Mouse (Mus musculus): ENCODE results near the gene Dock4. TPM values are rescaled to one million over a fixed set of nuclear protein-coding genes. Genes with fewer than 3 reads are reported as not detected.

The Dock4 gene
- total and polyA plus RNA-seq, 3 experiments = 0.26 to 0.67 (median 0.38) TPM

- Histone ChIP-seq H3K9me3 (replicated peaks; ENCODE audit: low read length) (no peaks in the 10 kb centered on the region), H3K27ac (ENCODE audit: insufficient read depth, low read depth) (no peak overlapping the region), H3K79me2 (replicated peaks; ENCODE audit: control insufficient read depth, extremely low read depth, insufficient read depth, poor library complexity, severe bottlenecking) (no peaks in the 10 kb centered on the region; the same call in 1 of the 2 replicates), H3K36me3 (replicated peaks in 1 of 2; ENCODE audit: control insufficient read depth in 1 of 2, insufficient read depth in 1 of 2, low read length in 1 of 2) (no peaks in the 10 kb centered on the region), H3K4me2 (ENCODE audit: insufficient read depth, low read depth, poor library complexity, severe bottlenecking) (no peak overlapping the region), H3K4me3 (replicated peaks in 1 of 3; ENCODE audit: low read depth in 2 of 3, low read length in 2 of 3, poor library complexity in 1 of 3) (no peak overlapping the region), H3K27me3 (replicated peaks) (no peaks in the 10 kb centered on the region), H3K4me1 (ENCODE audit: control insufficient read depth in 1 of 2, insufficient read depth in 2 of 2) (peaks cover 0 to 8% of the 10 kb centered on the region in 2 experiments; a peak in 1 of 4 replicates), H3K9ac (ENCODE audit: insufficient read depth, low read depth) (no peak overlapping the region)
- TF ChIP-seq POLR2A (IDR thresholded peaks at IDR 0.05; ENCODE audit: low read depth, low read length) (no peak), ZMIZ1 (IDR thresholded peaks at IDR 0.05; ENCODE audit: low read depth, low read length) (no peak), IRF4 (IDR thresholded peaks at IDR 0.05; ENCODE audit: low read depth, low read length) (no peak), RAD21 (IDR thresholded peaks at IDR 0.05; ENCODE audit: low read depth, low read length) (no peak), KAT2A (IDR thresholded peaks at IDR 0.05; ENCODE audit: insufficient replicate concordance, low read length) (no peak), POLR2AphosphoS2 (IDR thresholded peaks at IDR 0.05; ENCODE audit: low read depth, low read length) (no peak), ZC3H11A (IDR thresholded peaks at IDR 0.05; ENCODE audit: low read depth, low read length) (no peak), TCF12 (IDR thresholded peaks at IDR 0.05; ENCODE audit: low read depth, low read length) (no peak), UBTF (IDR thresholded peaks at IDR 0.05; ENCODE audit: low read depth, low read length) (no peak), MAFK (IDR thresholded peaks at IDR 0.05; ENCODE audit: insufficient replicate concordance, low read length) (no peak)
- DNase-seq (ENCODE audit: extremely low read depth) = no peak
- in situ Hi-C loops (cut with MboI; ENCODE audit: low pct_ligation_motif_present, low pct_unique_long_range_greater_than_20kb, low sequenced_read_pairs) (no loop called here), dilution Hi-C loops (cut with MboI; ENCODE audit: extremely low pct_ligation_motif_present, extremely low pct_unique_long_range_greater_than_20kb, low sequenced_read_pairs) (no loop called here)
Measured at GRCm38 (mm10) chr12:40622926-40623325, 177.2 kb downstream of the Dock4 start.

DNA sequence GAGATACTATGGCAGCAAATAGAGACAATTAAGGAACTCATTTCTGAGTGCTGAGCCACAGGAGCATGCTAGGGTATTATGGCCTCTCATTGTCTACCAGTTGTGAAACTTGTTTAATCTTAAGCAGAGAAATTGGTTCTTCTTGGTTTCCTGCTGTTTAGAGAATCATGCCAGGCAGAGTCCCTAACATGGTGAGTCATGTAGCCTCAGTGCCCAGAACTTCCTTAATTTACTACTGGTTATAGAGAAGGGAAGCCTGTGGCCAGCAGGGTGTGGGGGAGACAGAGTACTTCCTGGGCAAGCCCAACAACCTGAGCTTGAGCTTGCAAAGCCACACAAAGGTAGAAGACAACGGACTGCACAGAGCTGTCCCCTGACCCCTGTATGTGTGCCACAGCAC is 180.8 kb downstream of the Dock4 start:
- Histone ChIP-seq H3K4me1 (ENCODE audit: control insufficient read depth in 1 of 2, insufficient read depth in 2 of 2) (peaks cover 0 to 8% of the 10 kb centered on the region in 2 experiments; a peak in 1 of 4 replicates), H3K27ac (ENCODE audit: insufficient read depth, low read depth) (no peak overlapping the region), H3K4me2 (ENCODE audit: insufficient read depth, low read depth, poor library complexity, severe bottlenecking) (no peak overlapping the region), H3K79me2 (replicated peaks; ENCODE audit: control insufficient read depth, extremely low read depth, insufficient read depth, poor library complexity, severe bottlenecking) (no peaks in the 10 kb centered on the region; the same call in 1 of the 2 replicates), H3K36me3 (replicated peaks in 1 of 2; ENCODE audit: control insufficient read depth in 1 of 2, insufficient read depth in 1 of 2, low read length in 1 of 2) (no peaks in the 10 kb centered on the region), H3K9me3 (replicated peaks; ENCODE audit: low read length) (no peaks in the 10 kb centered on the region), H3K27me3 (replicated peaks) (no peaks in the 10 kb centered on the region), H3K9ac (ENCODE audit: insufficient read depth, low read depth) (no peak overlapping the region), H3K4me3 (replicated peaks in 1 of 3; ENCODE audit: low read depth in 2 of 3, low read length in 2 of 3, poor library complexity in 1 of 3) (no peak overlapping the region)
- no peak for TF ChIP-seq IRF4 (IDR thresholded peaks at IDR 0.05; ENCODE audit: low read depth, low read length)
- TF ChIP-seq ZMIZ1 (IDR thresholded peaks at IDR 0.05; ENCODE audit: low read depth, low read length) = no peak
- no peak for TF ChIP-seq CHD1 (IDR thresholded peaks at IDR 0.05; ENCODE audit: low read depth, low read length)
- no peak for TF ChIP-seq SIN3A (IDR thresholded peaks at IDR 0.05; ENCODE audit: low read length)
- no peak for TF ChIP-seq ZNF384 (IDR thresholded peaks at IDR 0.05; ENCODE audit: low read depth, low read length)
- TF ChIP-seq GABPA (IDR thresholded peaks at IDR 0.05; ENCODE audit: insufficient replicate concordance, low read depth, low read length) = no peak
- peak; percentile 14 for DNase-seq (ENCODE audit: extremely low read depth)
- dilution Hi-C loops (cut with MboI; ENCODE audit: extremely low pct_ligation_motif_present, extremely low pct_unique_long_range_greater_than_20kb, low sequenced_read_pairs) = no loop called here
- in situ Hi-C loops (cut with MboI; ENCODE audit: low pct_ligation_motif_present, low pct_unique_long_range_greater_than_20kb, low sequenced_read_pairs) = no loop called here

GRCm38 (mm10) chr12:40633242-40633641 is 187.5 kb downstream of the Dock4 start:
- dilution Hi-C loops (cut with MboI; ENCODE audit: extremely low pct_ligation_motif_present, extremely low pct_unique_long_range_greater_than_20kb, low sequenced_read_pairs) (no loop called here), in situ Hi-C loops (cut with MboI; ENCODE audit: low pct_ligation_motif_present, low pct_unique_long_range_greater_than_20kb, low sequenced_read_pairs) (no loop called here)
- H3K9me3 ChIP-seq (replicated peaks; ENCODE audit: low read length) = no peaks in the 10 kb centered on the region
- no peak overlapping the region for H3K27ac ChIP-seq (ENCODE audit: insufficient read depth, low read depth)
- H3K4me2 ChIP-seq (ENCODE audit: insufficient read depth, low read depth, poor library complexity, severe bottlenecking) = no peak overlapping the region
- H3K79me2 ChIP-seq (replicated peaks; ENCODE audit: control insufficient read depth, extremely low read depth, insufficient read depth, poor library complexity, severe bottlenecking) = no peaks in the 10 kb centered on the region
- no peaks in the 10 kb centered on the region for H3K27me3 ChIP-seq (replicated peaks)
- no peak overlapping the region for H3K9ac ChIP-seq (ENCODE audit: insufficient read depth, low read depth)
- TF ChIP-seq NELFE (IDR thresholded peaks at IDR 0.05; ENCODE audit: low read depth, low read length) (no peak), IRF4 (IDR thresholded peaks at IDR 0.05; ENCODE audit: low read depth, low read length) (no peak), MAZ (IDR thresholded peaks at IDR 0.05; ENCODE audit: low read depth, low read length) (no peak), KAT2A (IDR thresholded peaks at IDR 0.05; ENCODE audit: insufficient replicate concordance, low read length) (no peak), CHD2 (IDR thresholded peaks at IDR 0.05; ENCODE audit: low read length) (no peak), CTCF (conservative IDR thresholded peaks at IDR 0.05 in 1 of 2, IDR thresholded peaks at IDR 0.05 in 1 of 2; ENCODE audit: low read depth in 2 of 2, low read length in 2 of 2) (no peak), RCOR1 (conservative IDR thresholded peaks at IDR 0.05; ENCODE audit: low read depth, low read length) (no peak), TCF12 (IDR thresholded peaks at IDR 0.05; ENCODE audit: low read depth, low read length) (no peak), ZNF384 (IDR thresholded peaks at IDR 0.05; ENCODE audit: low read depth, low read length) (no peak), ZC3H11A (IDR thresholded peaks at IDR 0.05; ENCODE audit: low read depth, low read length) (no peak), USF2 (conservative IDR thresholded peaks at IDR 0.05; ENCODE audit: low read depth, low read length) (no peak), POLR2A (IDR thresholded peaks at IDR 0.05; ENCODE audit: low read depth, low read length) (no peak), ZKSCAN1 (IDR thresholded peaks at IDR 0.05; ENCODE audit: borderline replicate concordance, low read depth, low read length) (no peak), MAX (IDR thresholded peaks at IDR 0.05; ENCODE audit: low read length) (no peak)
- H3K4me3 ChIP-seq (replicated peaks in 1 of 3; ENCODE audit: low read depth in 2 of 3, low read length in 2 of 3, poor library complexity in 1 of 3) = no peak overlapping the region
- H3K36me3 ChIP-seq (replicated peaks in 1 of 2; ENCODE audit: control insufficient read depth in 1 of 2, insufficient read depth in 1 of 2, low read length in 1 of 2) = no peaks in the 10 kb centered on the region
- H3K4me1 ChIP-seq (ENCODE audit: control insufficient read depth in 1 of 2, insufficient read depth in 2 of 2) = peaks cover 0 to 10% of the 10 kb centered on the region in 2 experiments; a peak in 2 of 4 replicates
- no peak for DNase-seq (ENCODE audit: extremely low read depth)

Data from CH12.LX (cell line).